Mouse (Mus musculus) brain, embryonic 14.5 days (tissue): ENCODE data around the gene Unc5cl.

Experiments
- CTCF ChIP-seq: fragments of 200-500 bp; IDR thresholded peaks from 2 replicates; pipeline ENCODE4 v1.5.1; 2012; ENCODE audit warnings: inconsistent platforms, mild to moderate bottlenecking, moderate library complexity, borderline replicate concordance; ENCODE audit not compliant: insufficient read depth, insufficient read length; ENCODE audit errors: extremely low read depth
- POLR2A ChIP-seq: fragments of 200-500 bp; IDR thresholded peaks from 2 replicates; pipeline ENCODE4 v1.6.1; 2012; ENCODE audit warnings: mild to moderate bottlenecking, inconsistent platforms, borderline replicate concordance; ENCODE audit not compliant: poor library complexity, insufficient read depth, insufficient read length, severe bottlenecking; ENCODE audit errors: extremely low read depth

DNA sequence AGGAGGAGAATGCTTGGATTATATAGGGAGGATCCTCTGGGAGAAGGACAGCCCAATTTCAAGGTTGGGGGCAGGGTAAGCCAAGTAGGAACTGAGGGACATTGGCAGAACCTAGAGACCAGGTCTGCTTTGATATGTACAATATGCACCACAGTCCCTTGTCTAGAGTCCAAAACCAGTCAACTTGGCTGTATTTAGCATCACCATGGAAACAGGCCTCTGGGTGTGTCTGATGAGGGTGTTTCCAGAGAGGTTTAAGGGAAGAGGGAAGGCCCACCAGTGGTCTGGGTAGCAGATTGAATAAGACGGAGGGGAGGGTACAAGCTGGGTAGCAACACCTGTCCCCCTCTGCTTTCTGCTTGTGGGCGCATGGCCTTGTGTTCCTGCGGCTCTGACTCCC lies 34.8 kb downstream of the Unc5cl start:
- no peak for TF ChIP-seq POLR2A
- no peak for TF ChIP-seq CTCF
